In genomic region chr14:119852139-119852538, GRCm38 (mm10) we compare ENCODE assay signal across 9 mouse cellular contexts.
DNase-seq lines count a peak whose midpoint lies in the region; ATAC-seq and TF ChIP-seq lines count a peak whose summit lies in the region.
"Had no signal": no experiment of that assay in that cellular context is flagged by ENCODE, and none has a peak within 500 bp of the region (broad histone marks: within the 10 kb centered on the region; RNA-seq: fewer than 3 reads in every experiment).

No protein-coding gene starts in this region.

- TF ChIP-seq CTCF in kidney, postnatal 0 days (IDR thresholded peaks at IDR 0.05; ENCODE audit: low read depth) = no peak

- peak overlapping the region; percentile 12; the same call in 1 of the 2 replicates for H3K4me2 ChIP-seq in midbrain, embryonic 11.5 days
- H3K4me2 ChIP-seq in kidney, postnatal 0 days (ENCODE audit: low read length) = peak overlapping the region; percentile 18; the same call in 1 of the 2 replicates

- WGBS in midbrain, embryonic 11.5 days = 5% methylated on average over 5 of the region's 5 CpGs
- 11% methylated on average over 5 of the region's 5 CpGs for WGBS in midbrain, embryonic 10.5 days
- WGBS in kidney, postnatal 0 days = 6% methylated on average over 5 of the region's 5 CpGs

- ATAC-seq in midbrain, embryonic 11.5 days (ENCODE audit: low FRiP score) = no peak
- ATAC-seq in kidney, postnatal 0 days (replicated peaks; ENCODE audit: low FRiP score, low read depth) = 0 out of 2 replicates have a peak, but pooled peaks have one; percentile 33

- peaks cover 5% of the 10 kb centered on the region for H3K4me1 ChIP-seq in midbrain, embryonic 11.5 days (ENCODE audit: control insufficient read depth, insufficient read depth, low read length)
- peaks cover 17% of the 10 kb centered on the region for H3K4me1 ChIP-seq in midbrain, embryonic 10.5 days
- H3K4me1 ChIP-seq in kidney, postnatal 0 days (replicated peaks; ENCODE audit: insufficient read depth, low read length) = 0 out of 2 replicates have a peak, but pooled peaks cover 5% of the 10 kb centered on the region

- H3K9ac ChIP-seq in midbrain, embryonic 11.5 days (ENCODE audit: low read length) = no peak overlapping the region
- no peak overlapping the region for H3K9ac ChIP-seq in kidney, postnatal 0 days (ENCODE audit: low read depth, low read length)

- H3K27ac ChIP-seq in midbrain, embryonic 11.5 days (ENCODE audit: low read depth, low read length) = no peak overlapping the region
- no peak overlapping the region for H3K27ac ChIP-seq in midbrain, embryonic 10.5 days (replicated peaks)
- peak overlapping the region; percentile 13; the same call in 1 of the 2 replicates for H3K27ac ChIP-seq in kidney, postnatal 0 days

- no peaks in the 10 kb centered on the region for H3K36me3 ChIP-seq in midbrain, embryonic 11.5 days (ENCODE audit: control insufficient read depth, insufficient read depth, low read length)
- no peaks in the 10 kb centered on the region for H3K36me3 ChIP-seq in midbrain, embryonic 10.5 days
- H3K36me3 ChIP-seq in kidney, postnatal 0 days (ENCODE audit: insufficient read depth, low read length) = no peaks in the 10 kb centered on the region

- H3K27me3 ChIP-seq in midbrain, embryonic 11.5 days (ENCODE audit: control insufficient read depth, insufficient read depth, low read length) = no peaks in the 10 kb centered on the region
- 0 out of 2 replicates have a peak, but pooled peaks cover 7% of the 10 kb centered on the region for H3K27me3 ChIP-seq in midbrain, embryonic 10.5 days (ENCODE audit: low read depth, poor library complexity, severe bottlenecking)
- H3K27me3 ChIP-seq in kidney, postnatal 0 days (ENCODE audit: insufficient read depth, low read length) = no peaks in the 10 kb centered on the region

- no peaks in the 10 kb centered on the region for H3K9me3 ChIP-seq in midbrain, embryonic 11.5 days (ENCODE audit: control insufficient read depth, low read length)
- H3K9me3 ChIP-seq in midbrain, embryonic 10.5 days (replicated peaks) = no peaks in the 10 kb centered on the region
- no peaks in the 10 kb centered on the region for H3K9me3 ChIP-seq in kidney, postnatal 0 days (replicated peaks; ENCODE audit: low read length)

- no peak overlapping the region for H3K4me3 ChIP-seq in midbrain, embryonic 11.5 days (ENCODE audit: low read depth, low read length)
- H3K4me3 ChIP-seq in midbrain, embryonic 10.5 days = no peak overlapping the region
- H3K4me3 ChIP-seq in kidney, postnatal 0 days (replicated peaks; ENCODE audit: low read depth, low read length) = no peak overlapping the region
- H3K4me3 ChIP-seq: myocyte had no signal

- peak; percentile 44 for DNase-seq in embryo, embryonic 11 days
- DNase-seq in embryo, embryonic 9.5 days (ENCODE audit: extremely low spot score) = no peak
- DNase-seq in midbrain, embryonic 11.5 days (ENCODE audit: low spot score, missing footprints) = no peak
- DNase-seq in midbrain, embryonic 10.5 days (ENCODE audit: low spot score) = no peak
- peak; percentile 9 for DNase-seq in kidney, postnatal 0 days (ENCODE audit: low spot score)
- peak; percentile 45 for DNase-seq in telencephalon, adult 2 months (ENCODE audit: low read depth, low spot score)
- DNase-seq in gastrocnemius, adult 8-10 months (ENCODE audit: low spot score in 2 of 2) = no peak
- DNase-seq in urinary bladder, postnatal 4 days (ENCODE audit: low spot score in 2 of 2) = no peak

Comparison
In these comparisons a context has a peak if more than half of its experiments do, and no peak if none do; other contexts are left out.
1. DNase-seq: peak in embryo, embryonic 11 days (single experiment), kidney, postnatal 0 days (single experiment) and telencephalon, adult 2 months (single experiment); none in embryo, embryonic 9.5 days (single experiment), midbrain, embryonic 11.5 days (single experiment), midbrain, embryonic 10.5 days (single experiment), gastrocnemius, adult 8-10 months (0 of 2) and urinary bladder, postnatal 4 days (0 of 2).